Comparison of ENCODE assay signal across 24 mouse cellular contexts in genomic region chr17:44091512-44091911, GRCm38 (mm10). TPM values are rescaled to one million over a fixed set of nuclear protein-coding genes. Genes with fewer than 3 reads are reported as not detected.
DNase-seq lines count a peak whose midpoint lies in the region; ATAC-seq and TF ChIP-seq lines count a peak whose summit lies in the region.
"Had no signal": no experiment of that assay in that cellular context is flagged by ENCODE, and none has a peak within 500 bp of the region (broad histone marks: within the 10 kb centered on the region; RNA-seq: fewer than 3 reads in every experiment).

No protein-coding gene starts in this region.

- TF ChIP-seq EP300 in stomach, postnatal 0 days (optimal IDR thresholded peaks at IDR 0.05) = no peak

- DNase-seq in heart, adult 11 months = peak; percentile 59
- no peak for DNase-seq in heart, postnatal 10 days
- DNase-seq in layer of hippocampus, adult 2 months (ENCODE audit: low spot score in 2 of 2) = no peak
- no peak for DNase-seq in layer of hippocampus, adult 11-12 months (ENCODE audit: low spot score)
- no peak for DNase-seq in midbrain, postnatal 0 days (ENCODE audit: low spot score)
- DNase-seq in midbrain, embryonic 14.5 days = no peak
- DNase-seq in stomach, postnatal 0 days (ENCODE audit: low spot score) = no peak
- no peak for DNase-seq in cerebellum, adult 8-10 months
- DNase-seq: adrenal gland, postnatal 25 days; cerebellum, adult 11 months; cerebellum, postnatal 14 days; heart, postnatal 4 days; kidney, postnatal 4 days; lung, embryonic 14.5 days had no signal

- no peak overlapping the region for H3K9ac ChIP-seq in midbrain, postnatal 0 days (replicated peaks; ENCODE audit: low read length, poor library complexity, severe bottlenecking)
- no peak overlapping the region for H3K9ac ChIP-seq in midbrain, embryonic 14.5 days (replicated peaks; ENCODE audit: low read length)
- no peak overlapping the region for H3K9ac ChIP-seq in stomach, postnatal 0 days (ENCODE audit: low read length)
- H3K9ac ChIP-seq: embryonic facial prominence, embryonic 12.5 days; heart, embryonic 13.5 days; hindbrain, embryonic 15.5 days; kidney, embryonic 15.5 days; liver, embryonic 12.5 days; lung, embryonic 14.5 days; neural tube, embryonic 15.5 days had no signal

- no peak overlapping the region for H3K27ac ChIP-seq in layer of hippocampus, adult 2 months
- no peak overlapping the region for H3K27ac ChIP-seq in midbrain, postnatal 0 days (ENCODE audit: low read depth, low read length)
- H3K27ac ChIP-seq in midbrain, embryonic 14.5 days (replicated peaks; ENCODE audit: low read depth, low read length) = no peak overlapping the region
- H3K27ac ChIP-seq in stomach, postnatal 0 days (replicated peaks) = no peak overlapping the region
- H3K27ac ChIP-seq: embryonic facial prominence, embryonic 12.5 days; heart, embryonic 13.5 days; hindbrain, embryonic 15.5 days; kidney, embryonic 15.5 days; limb, embryonic 10.5 days; liver, embryonic 12.5 days; macrophage; neural tube, embryonic 15.5 days had no signal

- H3K4me3 ChIP-seq in layer of hippocampus, adult 2 months = no peak overlapping the region
- H3K4me3 ChIP-seq in midbrain, postnatal 0 days (ENCODE audit: low read depth, low read length) = no peak overlapping the region
- H3K4me3 ChIP-seq in midbrain, embryonic 14.5 days (replicated peaks; ENCODE audit: low read depth, low read length) = no peak overlapping the region
- H3K4me3 ChIP-seq in stomach, postnatal 0 days (ENCODE audit: low read depth, low read length) = no peak overlapping the region
- H3K4me3 ChIP-seq: embryonic facial prominence, embryonic 12.5 days; heart, embryonic 13.5 days; hindbrain, embryonic 15.5 days; kidney, embryonic 15.5 days; limb, embryonic 10.5 days; liver, embryonic 12.5 days; neural tube, embryonic 15.5 days had no signal

- no peaks in the 10 kb centered on the region for H3K4me1 ChIP-seq in midbrain, postnatal 0 days (ENCODE audit: insufficient read depth, low read length)
- H3K4me1 ChIP-seq in midbrain, embryonic 14.5 days (ENCODE audit: control insufficient read depth, insufficient read depth, low read length) = no peaks in the 10 kb centered on the region
- no peaks in the 10 kb centered on the region for H3K4me1 ChIP-seq in stomach, postnatal 0 days (replicated peaks; ENCODE audit: control insufficient read depth, insufficient read depth)
- H3K4me1 ChIP-seq: embryonic facial prominence, embryonic 12.5 days; heart, embryonic 13.5 days; hindbrain, embryonic 15.5 days; kidney, embryonic 15.5 days; limb, embryonic 10.5 days; liver, embryonic 12.5 days; neural tube, embryonic 15.5 days had no signal

- TF ChIP-seq CTCF in layer of hippocampus, adult 2 months (conservative IDR thresholded peaks at IDR 0.05) = peak; percentile 49
- 0 out of 2 replicates have a peak, but pooled peaks have one; percentile 3 for TF ChIP-seq CTCF in midbrain, postnatal 0 days (IDR thresholded peaks at IDR 0.05)
- peak; percentile 55 for TF ChIP-seq CTCF in stomach, postnatal 0 days (IDR thresholded peaks at IDR 0.05; ENCODE audit: low read depth)

- 0 out of 2 replicates have a peak, but pooled peaks cover 13% of the 10 kb centered on the region for H3K36me3 ChIP-seq in midbrain, postnatal 0 days (ENCODE audit: insufficient read depth, low read length)
- H3K36me3 ChIP-seq in midbrain, embryonic 14.5 days (ENCODE audit: control insufficient read depth, insufficient read depth, low read length) = peaks cover 9% of the 10 kb centered on the region
- no peaks in the 10 kb centered on the region for H3K36me3 ChIP-seq in stomach, postnatal 0 days (ENCODE audit: control insufficient read depth, insufficient read depth, low read length)
- H3K36me3 ChIP-seq: embryonic facial prominence, embryonic 12.5 days; heart, embryonic 13.5 days; kidney, embryonic 15.5 days; limb, embryonic 10.5 days; liver, embryonic 12.5 days had no signal

- no peak for ATAC-seq in midbrain, postnatal 0 days (ENCODE audit: low FRiP score)
- no peak for ATAC-seq in midbrain, embryonic 14.5 days (ENCODE audit: low FRiP score, low TSS enrichment)
- ATAC-seq in stomach, postnatal 0 days (ENCODE audit: low FRiP score, low TSS enrichment) = no peak
- ATAC-seq: CD4-positive, CD25-positive, alpha-beta regulatory T cell, adult 4 months; liver, embryonic 12.5 days; midbrain, embryonic 16.5 days had no signal

- H3K9me3 ChIP-seq in midbrain, postnatal 0 days (ENCODE audit: low read length) = no peaks in the 10 kb centered on the region
- no peaks in the 10 kb centered on the region for H3K9me3 ChIP-seq in midbrain, embryonic 14.5 days (ENCODE audit: control insufficient read depth, low read length)
- no peaks in the 10 kb centered on the region for H3K9me3 ChIP-seq in stomach, postnatal 0 days (ENCODE audit: control insufficient read depth, low read length)
- H3K9me3 ChIP-seq: embryonic facial prominence, embryonic 12.5 days; heart, embryonic 13.5 days; hindbrain, embryonic 15.5 days; kidney, embryonic 15.5 days; limb, embryonic 10.5 days; liver, embryonic 12.5 days; neural tube, embryonic 15.5 days had no signal

- H3K4me2 ChIP-seq in midbrain, postnatal 0 days (ENCODE audit: low read depth, low read length, poor library complexity, severe bottlenecking) = no peak overlapping the region
- H3K4me2 ChIP-seq in midbrain, embryonic 14.5 days (ENCODE audit: low read length) = no peak overlapping the region
- no peak overlapping the region for H3K4me2 ChIP-seq in stomach, postnatal 0 days (replicated peaks; ENCODE audit: low read depth)
- H3K4me2 ChIP-seq: embryonic facial prominence, embryonic 12.5 days; heart, embryonic 13.5 days; hindbrain, embryonic 15.5 days; kidney, embryonic 15.5 days; liver, embryonic 12.5 days; lung, embryonic 14.5 days; neural tube, embryonic 15.5 days had no signal

- H3K27me3 ChIP-seq in midbrain, postnatal 0 days (ENCODE audit: insufficient read depth, low read length) = no peaks in the 10 kb centered on the region
- H3K27me3 ChIP-seq in midbrain, embryonic 14.5 days (ENCODE audit: control insufficient read depth, insufficient read depth, low read length) = no peaks in the 10 kb centered on the region
- H3K27me3 ChIP-seq in stomach, postnatal 0 days (ENCODE audit: control insufficient read depth, insufficient read depth, low read length) = no peaks in the 10 kb centered on the region
- H3K27me3 ChIP-seq: embryonic facial prominence, embryonic 12.5 days; heart, embryonic 13.5 days; hindbrain, embryonic 15.5 days; kidney, embryonic 15.5 days; liver, embryonic 12.5 days; neural tube, embryonic 15.5 days had no signal

- WGBS in midbrain, postnatal 0 days = 41% methylated on average over 2 of the region's 2 CpGs
- 37% methylated on average over 2 of the region's 2 CpGs for WGBS in midbrain, embryonic 14.5 days
- 64% methylated on average over 2 of the region's 2 CpGs for WGBS in stomach, postnatal 0 days

- intact Hi-C loops in heart, postnatal 10 days (cut with DNase I) = no loop called here

RNA-seq across cellular contexts. Expression of gene Enpp5, which starts 12.9 kb away (rescaled TPM):
- total RNA-seq in heart, postnatal 10 days (2021) = 1 to 10 TPM; 9.2 to 9.4 TPM
- total RNA-seq in layer of hippocampus, adult 2 months (2021) = 100 to 1,000 TPM; 153 to 159 TPM
- total RNA-seq in midbrain, postnatal 0 days (2014; rRNA removed) = 169 and 171 TPM in 2 replicates
- polyA plus RNA-seq in midbrain, postnatal 0 days (2015; fragmentation: Nextera tagmentation; extraction: Ambion mirVana) = 110 and 117 TPM in 2 replicates
- 80.2 and 82.7 TPM in 2 replicates for polyA plus RNA-seq in midbrain, embryonic 14.5 days (2014; fragmentation: Nextera tagmentation; extraction: Ambion mirVana)
- polyA plus RNA-seq in stomach, postnatal 0 days (2015; fragmentation: Nextera tagmentation; extraction: Ambion mirVana) = 18.7 and 21.3 TPM in 2 replicates

RNA-seq across cellular contexts. Expression of gene Enpp4, which starts 14.1 kb away (rescaled TPM):
- 10 to 100 TPM; 16.6 to 16.8 TPM for total RNA-seq in heart, postnatal 10 days (2021)
- 10 to 100 TPM; 15.7 to 17.2 TPM for total RNA-seq in layer of hippocampus, adult 2 months (2021)
- 6.1 and 6.7 TPM in 2 replicates for total RNA-seq in midbrain, postnatal 0 days (2014; rRNA removed)
- polyA plus RNA-seq in midbrain, postnatal 0 days (2015; fragmentation: Nextera tagmentation; extraction: Ambion mirVana) = 6.2 and 6.3 TPM in 2 replicates
- polyA plus RNA-seq in midbrain, embryonic 14.5 days (2014; fragmentation: Nextera tagmentation; extraction: Ambion mirVana) = 5.5 and 5.9 TPM in 2 replicates
- polyA plus RNA-seq in stomach, postnatal 0 days (2015; fragmentation: Nextera tagmentation; extraction: Ambion mirVana) = 4.4 and 5.0 TPM in 2 replicates

Comparison
In these comparisons a context has a peak if more than half of its experiments do, and no peak if none do; other contexts are left out.
1. CTCF ChIP-seq: peak in every context shown above with its lines; median percentile 55 in stomach, postnatal 0 days; 49 in layer of hippocampus, adult 2 months; 3 in midbrain, postnatal 0 days.
2. RNA of gene Enpp5, which starts 12.9 kb away (total RNA-seq): 169 to 171 TPM in midbrain, postnatal 0 days and 153 to 159 TPM in layer of hippocampus, adult 2 months; 9.2 to 9.4 TPM in heart, postnatal 10 days; every median in the first group is over 10 times any median in the second.